Mouse (Mus musculus) cerebellum, postnatal 14 days (tissue): Measurements from ENCODE around the gene Ddx27.

ENCODE experiments used
- DNase-seq, 2 experiments: peaks; one replicate each; pipeline ENCODE4 v3.0.0; 2021; ENCODE audit warnings: mixed read lengths in 2 of 2

Ddx27 gene

DNA sequence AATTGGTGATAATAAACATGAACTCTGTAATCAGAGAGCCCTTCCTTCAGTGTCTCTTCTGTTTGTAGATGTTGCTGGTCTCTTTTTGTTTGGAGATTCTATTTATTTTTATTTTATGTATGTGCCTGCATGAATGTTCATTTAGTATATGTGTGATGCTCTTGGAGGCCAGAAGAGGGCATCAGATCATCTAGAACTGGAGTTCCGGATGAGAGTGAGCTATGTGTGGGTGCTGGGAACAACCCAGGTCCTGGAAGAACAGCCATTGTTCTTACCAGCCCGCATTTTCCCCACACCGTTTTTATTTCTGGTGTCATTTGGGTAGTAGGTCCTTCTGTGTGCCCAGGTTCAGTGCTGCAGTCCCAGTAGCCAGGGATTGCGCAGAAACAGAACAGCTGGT is 15.5 kb downstream of the Ddx27 start:
- DNase-seq, result no peak

DNA sequence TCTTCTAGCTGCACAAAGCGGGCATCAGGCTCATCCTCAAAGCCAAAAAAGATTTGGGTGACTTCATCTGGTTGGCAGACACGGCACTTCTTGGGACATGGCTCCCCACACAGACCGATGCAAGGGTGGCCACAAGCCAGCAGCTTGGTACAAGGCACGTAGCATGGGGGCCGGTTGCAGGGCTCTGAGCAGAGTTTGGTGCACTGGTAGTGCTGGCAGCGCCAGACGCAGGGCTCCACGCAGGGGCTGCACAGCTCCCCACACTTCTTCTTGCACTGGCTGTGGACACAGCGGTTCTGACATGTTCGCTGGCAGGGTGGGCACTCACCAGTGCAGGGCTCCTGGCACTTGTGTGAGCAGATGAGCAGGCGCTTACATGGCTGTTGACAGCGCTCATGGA is 22.7 kb downstream of the Ddx27 start:
- peak; percentile 62 to 72 for DNase-seq

- peak; percentile 82 to 84 for DNase-seq
Observed at GRCm38 (mm10) chr2:167038297-167038696, 23.3 kb downstream of the Ddx27 start.

DNA sequence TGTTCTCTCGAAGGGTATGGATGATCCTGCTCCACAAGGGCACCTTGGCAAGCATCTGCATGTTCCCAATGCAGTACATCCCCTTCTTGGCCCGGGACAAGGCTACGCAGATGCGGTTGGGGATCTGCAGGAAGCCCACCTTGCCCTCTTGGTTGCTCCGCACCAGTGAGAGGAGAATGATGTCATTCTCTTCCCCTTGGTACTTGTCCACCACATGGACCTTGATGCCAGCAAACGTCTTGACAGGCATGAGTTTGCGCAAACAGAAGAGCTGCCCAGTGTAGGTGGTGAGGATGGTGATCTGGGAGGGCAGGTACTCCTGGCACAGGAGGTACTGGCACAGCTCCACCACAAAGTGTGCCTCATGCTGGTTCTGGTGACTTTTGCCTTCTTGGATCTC is 23.7 kb downstream of the Ddx27 start:
- DNase-seq, result peak; percentile 40 to 52

- no peak for DNase-seq
Observed at GRCm38 (mm10) chr2:167039386-167039785, 24.4 kb downstream of the Ddx27 start.

GRCm38 (mm10) chr2:167043400-167044121 is 28.6 kb downstream of the Ddx27 start:
- DNase-seq, result no peak

DNA sequence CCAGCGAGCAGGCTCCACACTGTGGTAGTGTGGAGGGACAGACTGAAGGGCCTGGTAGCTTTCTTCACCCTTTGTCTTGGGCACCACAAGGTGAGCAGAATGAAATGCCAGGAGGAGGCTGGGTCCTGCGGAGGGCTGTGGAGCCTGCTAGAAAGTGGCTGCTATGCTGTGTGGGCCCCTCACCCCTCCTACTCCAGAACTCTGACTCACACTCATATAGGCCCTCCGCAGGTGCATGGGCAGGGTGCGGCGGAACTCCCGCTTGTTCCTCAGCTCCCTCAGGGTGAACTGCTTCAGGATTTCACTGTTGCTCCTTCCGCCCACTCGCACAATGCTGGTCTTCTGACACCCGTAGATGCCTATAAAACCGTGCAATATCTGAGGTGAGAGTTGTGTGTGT is 33.2 kb downstream of the Ddx27 start:
- DNase-seq, result no peak

GRCm38 (mm10) chr2:167048698-167049358 is 33.8 kb downstream of the Ddx27 start:
- no peak for DNase-seq

- DNase-seq, result no peak
Observed at GRCm38 (mm10) chr2:167053127-167053844, 38.3 kb downstream of the Ddx27 start.

DNA sequence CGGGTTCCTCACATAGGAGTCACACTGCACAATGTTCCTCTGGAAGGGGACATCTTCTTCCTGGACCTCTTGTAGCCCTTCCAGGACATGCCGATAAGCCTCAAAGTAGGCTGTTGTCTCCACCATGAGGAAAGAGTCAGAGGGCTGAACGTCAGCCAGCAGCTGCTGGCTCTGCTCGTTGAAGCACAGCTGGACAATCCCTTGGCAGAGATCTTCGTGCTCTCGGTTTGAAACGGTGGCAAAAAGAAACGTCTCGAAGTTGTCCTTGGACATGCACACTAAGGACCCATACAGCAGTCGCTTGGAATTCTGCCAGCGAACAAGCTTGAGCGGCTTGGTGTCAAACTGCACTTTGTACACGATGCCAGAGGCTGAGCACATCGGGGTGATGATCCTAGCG is 40.4 kb downstream of the Ddx27 start:
- DNase-seq, result peak in 1 of 2 experiments; percentile 47

DNA sequence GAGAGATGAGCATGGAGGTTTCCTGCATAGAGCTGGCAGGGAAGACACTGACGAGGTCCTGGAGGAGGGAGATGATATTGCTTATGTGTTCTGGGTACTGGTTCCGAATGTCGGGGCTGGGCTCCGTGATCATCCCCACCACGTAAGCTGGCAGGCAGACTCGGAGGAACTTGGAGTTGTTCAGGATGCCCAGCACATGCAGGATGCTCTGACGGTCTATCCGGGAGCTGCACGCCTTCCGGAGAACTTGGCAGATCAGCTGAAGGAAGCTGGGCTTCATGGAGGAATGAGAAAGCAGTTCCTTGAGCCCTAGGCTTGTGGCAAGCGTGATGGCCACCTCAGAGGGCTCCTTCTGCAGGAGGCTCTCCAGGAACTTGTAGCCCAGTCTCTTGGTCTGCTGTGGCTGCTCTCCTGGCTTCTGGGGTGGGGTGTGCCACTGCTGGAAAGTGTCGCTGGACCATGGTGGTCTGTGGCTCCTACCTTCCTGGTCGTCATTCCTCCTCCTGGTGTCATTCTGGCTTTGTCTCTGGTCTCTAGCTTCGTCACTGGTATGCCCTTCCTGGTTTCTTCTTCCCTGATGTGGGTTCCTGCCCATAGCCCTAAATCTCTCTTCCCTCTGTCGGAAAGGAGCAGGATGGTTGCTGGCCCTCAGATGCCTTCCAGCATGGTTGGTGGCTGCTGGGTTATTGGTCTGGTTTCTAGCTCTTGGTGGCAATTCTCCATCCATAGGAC is 41.4 kb downstream of the Ddx27 start:
- DNase-seq, result no peak

- no peak for DNase-seq
Observed at GRCm38 (mm10) chr2:167056942-167057323, 41.9 kb downstream of the Ddx27 start.

DNA sequence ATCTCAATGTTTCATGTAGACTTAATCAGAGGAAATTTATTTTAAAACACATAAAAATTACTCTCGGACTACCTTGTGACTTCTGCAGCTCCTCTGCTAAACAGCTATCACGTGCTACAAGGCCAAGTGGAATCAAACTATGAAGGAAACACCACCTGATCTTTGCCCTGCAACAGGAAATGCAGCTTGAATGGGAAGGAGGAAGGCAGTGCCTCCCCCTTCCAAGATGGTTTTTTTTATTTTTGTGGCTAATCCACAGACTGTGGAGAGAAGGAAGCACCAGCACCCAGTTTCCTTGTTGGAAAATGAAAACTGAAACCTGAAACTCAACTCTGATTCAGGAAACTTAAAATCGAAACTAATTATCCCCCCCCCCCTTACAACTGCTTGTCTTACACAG is 43.2 kb downstream of the Ddx27 start:
- no peak for DNase-seq

DNA sequence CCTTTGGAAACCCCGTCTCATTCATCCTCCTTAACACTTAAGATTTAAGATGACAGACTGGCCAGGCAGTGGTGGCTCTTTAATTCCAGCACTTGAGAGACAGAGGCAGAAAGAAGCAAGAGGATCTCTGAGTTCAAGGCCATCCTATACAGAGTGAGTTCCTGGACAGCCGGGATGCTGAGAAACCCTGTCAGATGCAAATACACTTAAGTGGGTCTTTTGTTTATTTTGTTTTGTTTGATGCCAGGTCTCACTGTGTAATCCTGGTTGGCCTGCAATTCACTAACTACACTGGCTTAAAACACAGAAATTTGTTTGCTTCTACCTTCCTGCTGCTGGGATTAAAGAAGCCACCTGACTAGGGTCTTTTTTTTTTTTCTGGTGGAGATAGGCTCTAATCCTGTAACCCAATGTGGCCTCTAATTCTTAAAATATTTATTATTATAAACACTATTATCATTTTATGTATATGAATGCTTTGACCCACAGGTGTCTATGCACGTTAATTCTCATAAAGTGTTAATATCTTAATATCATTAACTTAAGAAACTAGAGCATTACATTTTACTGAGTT is 43.9 kb downstream of the Ddx27 start:
- no peak for DNase-seq

- no peak for DNase-seq
Observed at GRCm38 (mm10) chr2:167059536-167059935, 44.5 kb downstream of the Ddx27 start.

DNA sequence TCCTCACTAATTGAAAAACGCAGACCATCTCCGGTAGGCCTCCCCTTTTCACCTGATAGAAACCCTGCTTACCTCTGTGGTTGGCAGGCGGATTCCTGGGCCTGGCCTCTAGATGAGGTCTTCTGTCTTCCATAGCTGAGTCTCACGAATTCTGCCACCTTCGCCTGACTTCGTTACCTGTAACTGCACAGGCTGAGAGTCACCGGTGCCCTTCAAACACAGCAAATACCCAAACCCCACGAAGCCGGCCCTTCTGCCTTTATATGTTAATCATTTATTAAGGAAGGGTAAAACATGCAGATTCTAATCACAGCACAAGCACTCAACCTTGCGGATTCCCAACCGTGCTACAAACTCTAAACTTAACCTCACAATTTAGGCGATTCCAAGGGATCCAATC is 45.0 kb downstream of the Ddx27 start:
- DNase-seq, result no peak

DNA sequence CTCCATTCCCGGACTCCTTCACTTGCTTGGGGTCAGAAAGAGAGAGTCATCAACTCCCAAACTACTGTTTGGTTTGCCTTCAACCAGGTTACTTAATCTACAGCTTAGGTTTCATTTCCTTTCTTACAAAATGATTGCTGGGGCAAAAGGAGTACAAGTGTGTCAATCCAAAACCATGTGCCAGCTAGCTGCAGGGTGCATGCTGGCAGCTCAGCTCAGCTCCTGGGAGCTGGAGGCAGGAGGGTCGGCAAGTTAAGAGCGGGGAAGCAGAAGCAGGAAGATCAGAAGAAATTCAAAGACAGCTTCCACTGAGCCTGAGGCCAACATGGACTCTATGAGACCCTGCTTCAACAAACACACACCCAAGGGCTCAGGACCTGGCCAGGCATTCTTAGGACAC is 45.4 kb downstream of the Ddx27 start:
- peak; percentile 48 to 59 for DNase-seq

- no peak for DNase-seq
Observed at GRCm38 (mm10) chr2:167060761-167061160, 45.8 kb downstream of the Ddx27 start.

GRCm38 (mm10) chr2:167061381-167062034 is 46.5 kb downstream of the Ddx27 start:
- no peak for DNase-seq

DNA sequence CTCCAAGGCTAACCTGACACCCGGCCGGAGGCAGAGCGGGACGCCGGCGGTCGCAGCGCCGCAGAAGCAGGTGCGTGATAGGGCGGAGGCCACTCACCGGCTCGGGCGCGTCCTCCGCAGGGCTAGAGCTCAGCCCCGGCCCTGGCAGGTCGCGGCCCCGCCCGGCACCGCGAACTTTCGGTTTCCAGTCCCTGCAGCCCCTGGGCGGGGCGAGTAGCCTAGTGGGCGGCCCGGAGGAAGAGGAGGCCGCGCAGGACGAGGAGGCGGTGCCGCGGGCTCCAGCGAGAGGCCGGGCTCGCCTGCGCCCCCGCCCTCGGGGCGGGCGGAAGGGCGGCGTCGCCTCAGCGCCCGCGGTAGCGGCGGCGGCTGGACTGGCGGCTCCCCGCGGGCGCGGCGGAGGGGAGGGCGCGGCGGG is 47.5 kb downstream of the Ddx27 start:
- DNase-seq, result peak; percentile 84 to 89

- DNase-seq, result peak; percentile 99
Observed at GRCm38 (mm10) chr2:167062965-167063880, 48.2 kb downstream of the Ddx27 start, which contains the start of gene Znfx1. Znfx1 (minus strand) TSS chr2:167063015.
